Mouse (Mus musculus) layer of hippocampus, postnatal 25 days (tissue): ENCODE measurements at regions not wholly inside any gene's neighbourhood (a gene's known extent, or its start where the extent isn't known, plus 50 kb on each side); places are given as distances from the start of the nearest gene placed in this dataset.

Experiments used
- DNase-seq, 2 experiments: peaks; one replicate each; pipeline ENCODE4 v3.0.0; 2022; ENCODE audit warnings: mixed read lengths in 2 of 2, low spot score in 1 of 2; ENCODE audit errors: extremely low spot score in 1 of 2

- DNase-seq: peak in 1 of 2 experiments; percentile 15
Measured at GRCm38 (mm10) chr9:8330886-8331476, 196.9 kb upstream of the Cep126 start.

DNA sequence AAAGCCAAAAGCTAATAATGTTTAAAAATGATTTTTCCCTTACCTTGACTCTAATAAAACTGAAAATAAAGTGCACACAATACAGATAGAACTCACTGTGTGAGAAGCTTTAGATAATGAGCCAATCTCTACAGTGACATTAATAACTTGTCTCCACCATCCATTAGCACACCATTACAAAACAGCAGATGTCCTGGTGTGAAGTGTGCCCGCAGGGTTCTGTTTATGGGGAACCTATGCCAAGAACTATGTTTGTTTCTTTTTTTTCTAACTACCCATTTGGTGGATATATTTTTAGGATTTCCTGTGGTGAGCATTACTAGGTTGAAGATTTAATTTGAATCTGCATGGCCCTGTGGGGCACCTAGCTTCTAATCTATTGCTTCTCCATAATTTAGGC is 203.3 kb upstream of the Trpc6 start:
- DNase-seq: no peak

DNA sequence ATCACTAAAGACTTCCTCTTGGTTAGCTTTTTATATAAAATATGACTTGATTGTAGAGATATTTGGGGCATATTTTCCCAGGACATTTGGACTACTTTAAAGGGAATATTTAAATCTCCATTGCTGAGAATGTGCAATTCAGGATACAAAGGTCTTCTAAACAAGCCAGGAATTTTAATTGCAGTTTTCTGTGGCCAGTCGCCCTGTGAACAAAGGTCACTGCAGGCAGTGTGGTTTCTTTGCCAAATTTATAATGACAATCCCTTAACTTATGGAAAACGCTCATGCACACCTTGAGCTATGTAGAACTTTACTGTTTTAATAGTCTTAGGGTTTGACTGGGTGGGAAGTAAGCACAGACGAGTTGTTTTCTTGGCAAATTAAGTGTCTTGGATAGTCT is 192.9 kb upstream of the Trpc6 start:
- no peak for DNase-seq
